Mouse (Mus musculus): Measurements from ENCODE around the gene Spaca4. TPM values are rescaled to one million over a fixed set of nuclear protein-coding genes. Genes with fewer than 3 reads are reported as not detected.

Gene Spaca4
- polyA plus RNA-seq, 1 experiment from 2014 or later: 0.86 TPM

- H3K27ac ChIP-seq (ENCODE audit: low read length): peak overlapping the region; percentile 91
- H3K4me1 ChIP-seq (ENCODE audit: control insufficient read depth, insufficient read depth, low read length): peaks cover 51% of the 10 kb centered on the region
- peak overlapping the region; percentile 85 for H3K4me3 ChIP-seq (ENCODE audit: low read length)
- peak overlapping the region; percentile 90 for H3K4me2 ChIP-seq (ENCODE audit: low read depth, low read length)
- H3K36me3 ChIP-seq (ENCODE audit: control insufficient read depth, insufficient read depth, low read length): peaks cover 17% of the 10 kb centered on the region; the same call in 1 of the 2 replicates
- peak overlapping the region; percentile 85 for H3K9ac ChIP-seq (ENCODE audit: low read depth, low read length)
- H3K27me3 ChIP-seq (replicated peaks; ENCODE audit: control insufficient read depth, insufficient read depth, low read length): no peaks in the 10 kb centered on the region
- 9% methylated on average over 31 of the region's 31 CpGs for WGBS
- no peaks in the 10 kb centered on the region for H3K9me3 ChIP-seq (ENCODE audit: control insufficient read depth, low read length)
- ATAC-seq: no peak
Observed at GRCm38 (mm10) chr7:45716952-45717917, 8.4 kb downstream of the Spaca4 start.

DNA sequence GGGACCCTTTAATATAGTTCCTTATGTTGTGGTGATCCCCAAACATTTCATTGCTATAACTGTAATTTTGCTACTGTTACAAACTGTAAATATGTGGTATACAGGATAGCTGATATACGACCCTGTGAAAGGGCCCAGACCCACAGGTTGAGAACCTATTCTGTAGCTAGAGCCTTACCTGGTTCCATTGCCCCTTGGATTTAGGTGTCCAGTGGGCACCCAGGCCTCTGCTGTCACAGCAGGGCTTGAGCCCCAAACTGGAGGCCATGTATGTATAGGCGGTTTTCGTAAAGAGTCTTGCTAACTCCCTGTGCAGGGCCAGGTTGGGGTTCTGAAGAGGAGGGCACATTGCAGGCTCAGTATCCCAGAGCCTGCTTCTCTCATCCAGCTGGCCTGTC is 9.2 kb downstream of the Spaca4 start:
- Histone ChIP-seq H3K4me1 (ENCODE audit: control insufficient read depth, insufficient read depth, low read length) (peaks cover 50% of the 10 kb centered on the region), H3K4me2 (ENCODE audit: low read depth, low read length) (peak overlapping the region; percentile 90), H3K36me3 (ENCODE audit: control insufficient read depth, insufficient read depth, low read length) (peaks cover 23% of the 10 kb centered on the region; the same call in 1 of the 2 replicates), H3K4me3 (ENCODE audit: low read length) (peak overlapping the region; percentile 85), H3K9me3 (ENCODE audit: control insufficient read depth, low read length) (no peaks in the 10 kb centered on the region), H3K27me3 (replicated peaks; ENCODE audit: control insufficient read depth, insufficient read depth, low read length) (no peaks in the 10 kb centered on the region), H3K27ac (ENCODE audit: low read length) (0 out of 2 replicates have a peak overlapping the region, but pooled peaks have one; percentile 41), H3K9ac (ENCODE audit: low read depth, low read length) (peak overlapping the region; percentile 54)
- 88% methylated on average over 3 of the region's 3 CpGs for WGBS
- no peak for ATAC-seq

GRCm38 (mm10) chr7:45715741-45716459 is 9.7 kb downstream of the Spaca4 start:
- 79% methylated on average over 19 of the region's 19 CpGs for WGBS
- Histone ChIP-seq H3K27ac (ENCODE audit: low read length) (peak overlapping the region; percentile 73), H3K27me3 (replicated peaks; ENCODE audit: control insufficient read depth, insufficient read depth, low read length) (no peaks in the 10 kb centered on the region), H3K9me3 (ENCODE audit: control insufficient read depth, low read length) (no peaks in the 10 kb centered on the region), H3K4me2 (ENCODE audit: low read depth, low read length) (peak overlapping the region; percentile 90), H3K36me3 (ENCODE audit: control insufficient read depth, insufficient read depth, low read length) (peaks cover 26% of the 10 kb centered on the region), H3K4me1 (ENCODE audit: control insufficient read depth, insufficient read depth, low read length) (peaks cover 50% of the 10 kb centered on the region), H3K4me3 (ENCODE audit: low read length) (peak overlapping the region; percentile 37), H3K9ac (ENCODE audit: low read depth, low read length) (peak overlapping the region; percentile 54; the same call in 1 of the 2 replicates)
- ATAC-seq: no peak

- H3K9me3 ChIP-seq (ENCODE audit: control insufficient read depth, low read length): no peaks in the 10 kb centered on the region
- H3K36me3 ChIP-seq (ENCODE audit: control insufficient read depth, insufficient read depth, low read length): peaks cover 29% of the 10 kb centered on the region
- peak within 1 kb of the TSS; percentile 75 for H3K4me3 ChIP-seq (ENCODE audit: low read length)
- 6% methylated on average over 34 of the region's 34 CpGs for WGBS
- H3K9ac ChIP-seq (ENCODE audit: low read depth, low read length): peak within 1 kb of the TSS; percentile 90
- peak within 1 kb of the TSS; percentile 98 for H3K27ac ChIP-seq (ENCODE audit: low read length)
- peaks cover 55% of the 10 kb centered on the region for H3K4me1 ChIP-seq (ENCODE audit: control insufficient read depth, insufficient read depth, low read length)
- no peaks in the 10 kb centered on the region for H3K27me3 ChIP-seq (replicated peaks; ENCODE audit: control insufficient read depth, insufficient read depth, low read length)
- H3K4me2 ChIP-seq (ENCODE audit: low read depth, low read length): peak within 1 kb of the TSS; percentile 90
- peak; percentile 86 for ATAC-seq
Observed at GRCm38 (mm10) chr7:45715090-45715708, 10.4 kb downstream of the Spaca4 start, which contains the start of gene Rpl18. Gene Rpl18 (plus strand): TSS chr7:45715457.

DNA sequence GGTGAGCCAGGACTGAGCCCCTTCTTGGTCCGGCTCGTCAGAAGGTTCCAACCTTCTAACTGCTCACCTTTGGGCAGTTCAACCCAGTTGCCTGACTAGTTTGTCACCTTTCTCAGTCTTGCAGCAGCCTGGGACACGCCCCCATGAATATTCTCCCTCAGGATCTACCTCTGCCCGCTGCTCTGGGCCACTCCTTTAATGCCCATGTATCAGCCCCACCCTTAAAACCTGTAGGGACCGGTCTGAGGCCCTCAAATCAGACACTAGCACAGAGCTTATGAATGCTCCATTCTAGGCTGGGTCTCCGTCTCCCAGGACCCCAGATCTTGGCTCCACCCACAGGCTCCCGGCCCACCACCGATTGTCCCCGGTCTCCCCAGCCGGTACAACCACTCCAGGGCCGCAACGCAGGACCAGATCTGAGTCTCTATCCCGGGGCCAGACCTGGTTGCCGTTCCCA is 11.0 kb downstream of the Spaca4 start:
- H3K36me3 ChIP-seq (ENCODE audit: control insufficient read depth, insufficient read depth, low read length): peaks cover 24% of the 10 kb centered on the region
- H3K9me3 ChIP-seq (ENCODE audit: control insufficient read depth, low read length): no peaks in the 10 kb centered on the region
- peak overlapping the region; percentile 90 for H3K9ac ChIP-seq (ENCODE audit: low read depth, low read length)
- H3K27me3 ChIP-seq (replicated peaks; ENCODE audit: control insufficient read depth, insufficient read depth, low read length): no peaks in the 10 kb centered on the region
- 4% methylated on average over 14 of the region's 14 CpGs for WGBS
- peak overlapping the region; percentile 98 for H3K27ac ChIP-seq (ENCODE audit: low read length)
- peaks cover 51% of the 10 kb centered on the region for H3K4me1 ChIP-seq (ENCODE audit: control insufficient read depth, insufficient read depth, low read length)
- peak overlapping the region; percentile 90 for H3K4me2 ChIP-seq (ENCODE audit: low read depth, low read length)
- H3K4me3 ChIP-seq (ENCODE audit: low read length): peak overlapping the region; percentile 75
- ATAC-seq: peak; percentile 78

GRCm38 (mm10) chr7:45713881-45714520 is 11.6 kb downstream of the Spaca4 start:
- ATAC-seq: no peak
- Histone ChIP-seq H3K36me3 (ENCODE audit: control insufficient read depth, insufficient read depth, low read length) (peaks cover 22% of the 10 kb centered on the region), H3K9me3 (ENCODE audit: control insufficient read depth, low read length) (no peaks in the 10 kb centered on the region), H3K27ac (ENCODE audit: low read length) (peak overlapping the region; percentile 98), H3K4me3 (ENCODE audit: low read length) (peak overlapping the region; percentile 75), H3K27me3 (replicated peaks; ENCODE audit: control insufficient read depth, insufficient read depth, low read length) (no peaks in the 10 kb centered on the region), H3K9ac (ENCODE audit: low read depth, low read length) (peak overlapping the region; percentile 90), H3K4me1 (ENCODE audit: control insufficient read depth, insufficient read depth, low read length) (peaks cover 46% of the 10 kb centered on the region), H3K4me2 (ENCODE audit: low read depth, low read length) (peak overlapping the region; percentile 90)
- WGBS: 65% methylated on average over 6 of the region's 6 CpGs

GRCm38 (mm10) chr7:45713396-45713795 is 12.2 kb downstream of the Spaca4 start:
- Histone ChIP-seq H3K27ac (ENCODE audit: low read length) (peak overlapping the region; percentile 98), H3K4me1 (ENCODE audit: control insufficient read depth, insufficient read depth, low read length) (peaks cover 50% of the 10 kb centered on the region), H3K36me3 (ENCODE audit: control insufficient read depth, insufficient read depth, low read length) (peaks cover 22% of the 10 kb centered on the region), H3K9me3 (ENCODE audit: control insufficient read depth, low read length) (no peaks in the 10 kb centered on the region), H3K4me3 (ENCODE audit: low read length) (peak overlapping the region; percentile 75), H3K4me2 (ENCODE audit: low read depth, low read length) (peak overlapping the region; percentile 90), H3K27me3 (replicated peaks; ENCODE audit: control insufficient read depth, insufficient read depth, low read length) (no peaks in the 10 kb centered on the region), H3K9ac (ENCODE audit: low read depth, low read length) (peak overlapping the region; percentile 90)
- 79% methylated on average over 16 of the region's 16 CpGs for WGBS
- ATAC-seq: no peak

DNA sequence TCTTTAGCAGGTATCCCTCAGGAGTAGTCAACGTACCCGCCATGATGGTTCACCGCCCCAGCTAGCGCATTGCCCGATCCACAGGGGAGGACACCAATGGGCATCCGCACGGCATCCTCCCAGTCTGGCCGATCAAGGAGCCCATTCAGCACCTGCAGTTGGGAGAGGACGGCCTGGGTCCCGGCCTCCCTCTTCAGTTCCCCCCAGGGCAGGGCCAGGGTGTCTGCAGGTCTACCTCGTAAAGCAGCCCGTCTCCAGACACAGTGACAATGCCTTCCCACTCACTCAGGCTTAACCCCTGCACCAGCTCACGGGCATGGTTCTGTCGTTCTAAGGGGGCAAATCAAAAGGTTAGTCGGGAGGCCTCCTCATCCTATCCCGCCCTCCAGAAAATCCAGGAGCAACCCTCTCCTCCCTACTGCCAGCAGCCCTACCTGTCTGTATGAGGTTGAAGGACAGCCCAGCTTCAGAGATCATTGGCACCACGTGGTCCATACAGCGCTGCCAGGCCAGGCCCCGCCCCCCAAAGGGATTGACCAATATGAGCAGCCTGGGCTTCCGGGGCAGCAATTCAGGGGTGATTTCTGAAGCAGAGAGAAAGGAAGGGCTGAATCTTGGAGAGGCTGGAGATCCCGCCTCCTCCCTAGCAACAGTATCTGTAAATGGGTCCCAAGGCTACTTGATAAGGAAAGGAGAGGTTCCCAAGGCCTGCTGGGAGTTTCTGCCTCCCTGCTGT is 13.4 kb downstream of the Spaca4 start:
- Histone ChIP-seq H3K9me3 (ENCODE audit: control insufficient read depth, low read length) (no peaks in the 10 kb centered on the region), H3K4me3 (ENCODE audit: low read length) (peak overlapping the region; percentile 75), H3K27me3 (replicated peaks; ENCODE audit: control insufficient read depth, insufficient read depth, low read length) (no peaks in the 10 kb centered on the region), H3K27ac (ENCODE audit: low read length) (peak overlapping the region; percentile 98), H3K4me2 (ENCODE audit: low read depth, low read length) (peak overlapping the region; percentile 39), H3K4me1 (ENCODE audit: control insufficient read depth, insufficient read depth, low read length) (peaks cover 60% of the 10 kb centered on the region), H3K36me3 (ENCODE audit: control insufficient read depth, insufficient read depth, low read length) (peaks cover 22% of the 10 kb centered on the region), H3K9ac (ENCODE audit: low read depth, low read length) (peak overlapping the region; percentile 27)
- peak; percentile 63 for ATAC-seq
- WGBS: 73% methylated on average over 21 of the region's 21 CpGs
